Mouse (Mus musculus): ENCODE measurements at regions not wholly inside any gene's neighbourhood (a gene's known extent, or its start where the extent isn't known, plus 50 kb on each side); places are given as distances from the start of the nearest gene placed in this dataset.

- no peak overlapping the region for H3K9ac ChIP-seq (ENCODE audit: low read depth, low read length)
- H3K27ac ChIP-seq = no peak overlapping the region
- no peaks in the 10 kb centered on the region for H3K36me3 ChIP-seq (ENCODE audit: control insufficient read depth, insufficient read depth, low read length)
- no peaks in the 10 kb centered on the region for H3K79me2 ChIP-seq (replicated peaks; ENCODE audit: control insufficient read depth, insufficient read depth, low read length)
- H3K4me3 ChIP-seq = no peak overlapping the region
- intact Hi-C loops (cut with DNase I) = no loop called here
- H3K4me1 ChIP-seq (ENCODE audit: control insufficient read depth, insufficient read depth, low read length) = no peaks in the 10 kb centered on the region; the same call in 1 of the 2 replicates
- TF ChIP-seq CTCF (IDR thresholded peaks at IDR 0.05) (no peak), POLR2A (IDR thresholded peaks at IDR 0.05; ENCODE audit: insufficient read depth, low read depth, low read length) (no peak), EP300 (IDR thresholded peaks at IDR 0.05; ENCODE audit: insufficient read depth, low read depth, low read length) (no peak)
- 92% methylated on average over 11 of the region's 11 CpGs for WGBS
- DNase-seq = no peak
- H3K27me3 ChIP-seq (ENCODE audit: control insufficient read depth, insufficient read depth, low read length) = no peaks in the 10 kb centered on the region
These were observed 78.1 kb upstream of the Foxn2 start for GRCm38 (mm10) chr17:88362404-88362803.

GRCm38 (mm10) chr17:88367876-88368275 lies 72.6 kb upstream of the Foxn2 start:
- WGBS = 42% methylated on average over 5 of the region's 5 CpGs
- Histone ChIP-seq H3K27me3 (ENCODE audit: control insufficient read depth, insufficient read depth, low read length) (no peaks in the 10 kb centered on the region), H3K9ac (ENCODE audit: low read depth, low read length) (no peak overlapping the region), H3K36me3 (ENCODE audit: control insufficient read depth, insufficient read depth, low read length) (no peaks in the 10 kb centered on the region), H3K79me2 (replicated peaks; ENCODE audit: control insufficient read depth, insufficient read depth, low read length) (no peaks in the 10 kb centered on the region), H3K27ac (no peak overlapping the region), H3K4me3 (no peak overlapping the region), H3K4me1 (ENCODE audit: control insufficient read depth, insufficient read depth, low read length) (peaks cover 2% of the 10 kb centered on the region)
- peak in 1 of 2 experiments; percentile 9 for DNase-seq
- no peak for TF ChIP-seq CTCF (IDR thresholded peaks at IDR 0.05)
- TF ChIP-seq EP300 (IDR thresholded peaks at IDR 0.05; ENCODE audit: insufficient read depth, low read depth, low read length) = no peak
- no peak for TF ChIP-seq POLR2A (IDR thresholded peaks at IDR 0.05; ENCODE audit: insufficient read depth, low read depth, low read length)
- intact Hi-C loops (cut with DNase I) = no loop called here

- peaks cover 2% of the 10 kb centered on the region for H3K4me1 ChIP-seq (ENCODE audit: control insufficient read depth, insufficient read depth, low read length)
- intact Hi-C loops (cut with DNase I) = no loop called here
- TF ChIP-seq CTCF (IDR thresholded peaks at IDR 0.05) (no peak), POLR2A (IDR thresholded peaks at IDR 0.05; ENCODE audit: insufficient read depth, low read depth, low read length) (no peak), EP300 (IDR thresholded peaks at IDR 0.05; ENCODE audit: insufficient read depth, low read depth, low read length) (no peak)
- WGBS = 86% methylated on average over 8 of the region's 8 CpGs
- no peaks in the 10 kb centered on the region for H3K36me3 ChIP-seq (ENCODE audit: control insufficient read depth, insufficient read depth, low read length)
- no peaks in the 10 kb centered on the region for H3K27me3 ChIP-seq (ENCODE audit: control insufficient read depth, insufficient read depth, low read length)
- H3K4me3 ChIP-seq = no peak overlapping the region
- DNase-seq = no peak
- H3K79me2 ChIP-seq (replicated peaks; ENCODE audit: control insufficient read depth, insufficient read depth, low read length) = no peaks in the 10 kb centered on the region
- no peak overlapping the region for H3K9ac ChIP-seq (ENCODE audit: low read depth, low read length)
- H3K27ac ChIP-seq = no peak overlapping the region
These were observed 70.5 kb upstream of the Foxn2 start for GRCm38 (mm10) chr17:88369971-88370370.

- TF ChIP-seq EP300 (IDR thresholded peaks at IDR 0.05; ENCODE audit: insufficient read depth, low read depth, low read length) = 0 out of 2 replicates have a peak, but pooled peaks have one; percentile 19
- no peak; the same call in 1 of the 2 replicates for TF ChIP-seq CTCF (IDR thresholded peaks at IDR 0.05)
- no peak for TF ChIP-seq POLR2A (IDR thresholded peaks at IDR 0.05; ENCODE audit: insufficient read depth, low read depth, low read length)
- DNase-seq = peak; percentile 50 to 58
- WGBS = 41% methylated on average over 9 of the region's 9 CpGs
- Histone ChIP-seq H3K36me3 (ENCODE audit: control insufficient read depth, insufficient read depth, low read length) (no peaks in the 10 kb centered on the region), H3K27ac (no peak overlapping the region), H3K79me2 (replicated peaks; ENCODE audit: control insufficient read depth, insufficient read depth, low read length) (no peaks in the 10 kb centered on the region), H3K27me3 (ENCODE audit: control insufficient read depth, insufficient read depth, low read length) (no peaks in the 10 kb centered on the region), H3K4me1 (ENCODE audit: control insufficient read depth, insufficient read depth, low read length) (peaks cover 2% of the 10 kb centered on the region), H3K9ac (ENCODE audit: low read depth, low read length) (peak overlapping the region; percentile 35; the same call in 1 of the 2 replicates), H3K4me3 (no peak overlapping the region)
- intact Hi-C loops (cut with DNase I) = no loop called here
These were observed 69.8 kb upstream of the Foxn2 start for GRCm38 (mm10) chr17:88370676-88371075.

- Histone ChIP-seq H3K27me3 (ENCODE audit: control insufficient read depth, insufficient read depth, low read length) (no peaks in the 10 kb centered on the region), H3K36me3 (ENCODE audit: control insufficient read depth, insufficient read depth, low read length) (no peaks in the 10 kb centered on the region), H3K27ac (no peak overlapping the region), H3K4me3 (no peak overlapping the region), H3K79me2 (replicated peaks; ENCODE audit: control insufficient read depth, insufficient read depth, low read length) (no peaks in the 10 kb centered on the region), H3K4me1 (ENCODE audit: control insufficient read depth, insufficient read depth, low read length) (no peaks in the 10 kb centered on the region), H3K9ac (ENCODE audit: low read depth, low read length) (no peak overlapping the region)
- 93% methylated on average over 5 of the region's 5 CpGs for WGBS
- TF ChIP-seq POLR2A (IDR thresholded peaks at IDR 0.05; ENCODE audit: insufficient read depth, low read depth, low read length) = no peak
- peak; percentile 47 for TF ChIP-seq CTCF (IDR thresholded peaks at IDR 0.05)
- DNase-seq = no peak
- intact Hi-C loops (cut with DNase I) = no loop called here
These were observed 62.0 kb upstream of the Foxn2 start for GRCm38 (mm10) chr17:88378505-88378904.

GRCm38 (mm10) chr17:88379389-88379788 lies 61.1 kb upstream of the Foxn2 start:
- Histone ChIP-seq H3K27me3 (ENCODE audit: control insufficient read depth, insufficient read depth, low read length) (no peaks in the 10 kb centered on the region), H3K27ac (no peak overlapping the region), H3K36me3 (ENCODE audit: control insufficient read depth, insufficient read depth, low read length) (no peaks in the 10 kb centered on the region), H3K79me2 (replicated peaks; ENCODE audit: control insufficient read depth, insufficient read depth, low read length) (no peaks in the 10 kb centered on the region), H3K4me3 (no peak overlapping the region), H3K9ac (ENCODE audit: low read depth, low read length) (no peak overlapping the region), H3K4me1 (ENCODE audit: control insufficient read depth, insufficient read depth, low read length) (no peaks in the 10 kb centered on the region)
- WGBS = 90% methylated on average over 5 of the region's 5 CpGs
- TF ChIP-seq POLR2A (IDR thresholded peaks at IDR 0.05; ENCODE audit: insufficient read depth, low read depth, low read length) = no peak
- TF ChIP-seq CTCF (IDR thresholded peaks at IDR 0.05) = no peak
- TF ChIP-seq EP300 (IDR thresholded peaks at IDR 0.05; ENCODE audit: insufficient read depth, low read depth, low read length) = no peak
- no peak for DNase-seq
- intact Hi-C loops (cut with DNase I) = no loop called here
